ENCODE assay signal across 8 mouse cellular contexts in the genomic region with DNA sequence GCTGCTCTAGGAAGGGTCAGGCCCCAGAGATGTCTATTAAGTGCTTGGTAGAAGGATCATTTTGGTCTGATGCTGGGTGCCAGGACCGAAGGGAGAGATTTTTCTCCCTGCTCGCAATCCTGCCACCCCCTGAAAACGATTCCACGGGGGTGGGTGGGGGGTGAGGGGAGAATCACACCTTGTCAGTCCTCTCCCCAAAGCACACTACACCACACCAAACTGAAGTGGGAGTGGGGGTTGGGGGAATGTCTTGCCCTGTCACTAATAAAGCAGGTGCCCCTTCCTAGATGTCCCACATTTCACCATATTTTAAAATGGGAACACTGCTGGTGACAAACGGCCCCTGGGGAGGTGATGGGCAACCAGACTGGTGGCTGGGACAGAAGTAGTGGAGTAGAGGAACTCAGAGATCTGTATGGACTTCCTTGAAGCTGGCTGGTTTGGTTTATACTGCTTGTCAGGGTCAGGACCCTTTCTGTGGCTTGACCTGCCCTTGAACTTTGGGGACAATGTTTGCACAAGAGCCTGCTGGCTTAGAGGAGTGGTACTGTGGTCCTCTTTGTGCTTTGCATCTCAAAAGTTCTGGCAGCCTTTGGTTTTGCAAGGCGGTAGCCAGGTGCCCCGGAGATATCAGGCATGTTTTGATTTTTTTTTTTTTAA.
A peak's percentile ranks its signal among the peaks of the same experiment; 100 is the strongest.
DNase-seq lines count a peak whose midpoint lies in the region; ATAC-seq lines count a peak whose summit lies in the region.

No protein-coding gene starts in this region.

- peak overlapping the region; percentile 78 for H3K4me2 ChIP-seq in intestine, embryonic 14.5 days (ENCODE audit: low read length)
- H3K4me2 ChIP-seq in midbrain, embryonic 12.5 days (replicated peaks): peak overlapping the region; percentile 87

- ATAC-seq in intestine, embryonic 14.5 days (replicated peaks; ENCODE audit: low FRiP score, low TSS enrichment, low read depth): no peak; the same call in 1 of the 2 replicates
- no peak for ATAC-seq in midbrain, embryonic 12.5 days (ENCODE audit: low FRiP score, low read depth)

- H3K27ac ChIP-seq in intestine, embryonic 14.5 days (ENCODE audit: low read depth): no peak overlapping the region
- peak overlapping the region; percentile 75 for H3K27ac ChIP-seq in midbrain, embryonic 12.5 days (replicated peaks)

- peaks cover 13% of the 10 kb centered on the region; the same call in 1 of the 2 replicates for H3K27me3 ChIP-seq in intestine, embryonic 14.5 days (replicated peaks; ENCODE audit: control insufficient read depth, insufficient read depth, low read length)
- peaks cover 45% of the 10 kb centered on the region for H3K27me3 ChIP-seq in midbrain, embryonic 12.5 days

- H3K4me3 ChIP-seq in intestine, embryonic 14.5 days (ENCODE audit: low read depth, low read length): peak overlapping the region; percentile 48
- peak overlapping the region; percentile 63 for H3K4me3 ChIP-seq in midbrain, embryonic 12.5 days

- H3K9ac ChIP-seq in intestine, embryonic 14.5 days (ENCODE audit: low read length): peak overlapping the region; percentile 40
- peak overlapping the region; percentile 66 for H3K9ac ChIP-seq in midbrain, embryonic 12.5 days (replicated peaks)

- peak; percentile 12 for DNase-seq in adrenal gland, postnatal 14 days
- DNase-seq in adrenal gland, adult 8-10 months: no peak
- peak; percentile 27 for DNase-seq in right cerebral cortex, adult 18-20 months
- DNase-seq in right cerebral cortex, postnatal 10 days (ENCODE audit: low spot score in 2 of 2): no peak
- DNase-seq in intestine, embryonic 14.5 days (ENCODE audit: low spot score): no peak
- no peak for DNase-seq in urinary bladder, postnatal 14 days (ENCODE audit: low spot score)
- no peak for DNase-seq in thymus, adult 18-20 months

- no peaks in the 10 kb centered on the region for H3K36me3 ChIP-seq in intestine, embryonic 14.5 days (ENCODE audit: control insufficient read depth, insufficient read depth, low read length)
- H3K36me3 ChIP-seq in midbrain, embryonic 12.5 days: no peaks in the 10 kb centered on the region

- no peaks in the 10 kb centered on the region for H3K9me3 ChIP-seq in intestine, embryonic 14.5 days (ENCODE audit: control insufficient read depth, low read length)
- H3K9me3 ChIP-seq in midbrain, embryonic 12.5 days: no peaks in the 10 kb centered on the region

- WGBS in intestine, embryonic 14.5 days: 10% methylated on average over 7 of the region's 7 CpGs
- WGBS in midbrain, embryonic 12.5 days: 8% methylated on average over 7 of the region's 7 CpGs

- H3K4me1 ChIP-seq in intestine, embryonic 14.5 days (replicated peaks; ENCODE audit: control insufficient read depth, insufficient read depth, low read length): 0 out of 2 replicates have a peak, but pooled peaks cover 5% of the 10 kb centered on the region
- peaks cover 42% of the 10 kb centered on the region for H3K4me1 ChIP-seq in midbrain, embryonic 12.5 days

Comparison
In these comparisons a context has a peak if more than half of its experiments do, and no peak if none do; other contexts are left out.
1. DNase-seq: peak in adrenal gland, postnatal 14 days (single experiment) and right cerebral cortex, adult 18-20 months (single experiment); none in adrenal gland, adult 8-10 months (single experiment), right cerebral cortex, postnatal 10 days (0 of 2), intestine, embryonic 14.5 days (single experiment), urinary bladder, postnatal 14 days (single experiment) and thymus, adult 18-20 months (0 of 2).